Mouse (Mus musculus) kidney, postnatal 10 days (tissue): ENCODE measurements around the gene 1700086D15Rik.

ENCODE experiments used
- DNase-seq: peaks from one replicate; pipeline ENCODE4 v3.0.0; 2021; ENCODE audit warnings: mixed read lengths

1700086D15Rik gene

DNA sequence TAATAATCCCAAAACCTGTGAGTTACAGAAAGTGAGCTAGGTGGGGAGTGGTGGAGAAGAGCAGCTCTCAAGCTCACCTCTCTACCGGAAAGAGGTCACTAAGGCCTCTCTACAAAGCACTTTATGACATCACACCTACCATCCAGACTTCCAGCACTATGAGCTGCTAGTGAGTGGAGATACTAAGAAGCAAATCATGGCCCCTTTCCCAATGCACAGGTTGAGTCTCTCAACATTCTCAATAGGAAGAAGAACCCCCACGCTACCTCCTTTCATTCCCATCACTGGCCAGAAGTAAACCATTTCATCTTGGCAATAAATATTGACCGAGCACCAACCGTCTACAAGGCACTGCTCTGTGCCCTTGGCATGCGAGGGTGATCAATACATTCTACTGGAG lies at the start of gene 1700086D15Rik:
Gene 1700086D15Rik (minus strand): TSS at position 101 of the 400 bp plus-strand sequence.
- no peak for DNase-seq

- DNase-seq, result peak; percentile 8
These were observed 49.8 kb upstream of the 1700086D15Rik start for GRCm38 (mm10) chr11:65209441-65209840.

GRCm38 (mm10) chr11:65205306-65205705 lies 45.6 kb upstream of the 1700086D15Rik start:
- no peak for DNase-seq

- no peak for DNase-seq
These were observed 45.0 kb upstream of the 1700086D15Rik start for GRCm38 (mm10) chr11:65204651-65205050.

- DNase-seq, result no peak
These were observed 43.3 kb upstream of the 1700086D15Rik start for GRCm38 (mm10) chr11:65203020-65203419.

DNA sequence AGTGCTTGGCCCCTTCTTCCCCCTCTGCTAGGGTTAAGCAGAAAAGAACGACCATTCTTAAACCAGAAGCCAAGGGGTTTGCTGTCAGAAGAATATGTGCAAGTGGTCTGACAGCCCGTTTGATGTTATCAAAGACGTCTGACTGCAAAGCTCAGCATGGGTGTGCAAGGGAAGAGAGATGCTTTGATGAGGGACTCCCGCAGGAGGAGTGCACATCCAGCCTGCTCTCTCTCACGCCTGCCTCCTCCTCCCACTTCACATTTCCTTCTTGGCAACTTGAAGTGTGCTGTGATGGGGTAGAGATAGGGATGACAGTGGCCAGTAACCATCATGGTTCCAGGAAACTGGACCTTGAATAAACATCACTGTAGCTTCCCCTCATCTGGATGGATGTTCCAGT lies 42.5 kb upstream of the 1700086D15Rik start:
- no peak for DNase-seq

DNA sequence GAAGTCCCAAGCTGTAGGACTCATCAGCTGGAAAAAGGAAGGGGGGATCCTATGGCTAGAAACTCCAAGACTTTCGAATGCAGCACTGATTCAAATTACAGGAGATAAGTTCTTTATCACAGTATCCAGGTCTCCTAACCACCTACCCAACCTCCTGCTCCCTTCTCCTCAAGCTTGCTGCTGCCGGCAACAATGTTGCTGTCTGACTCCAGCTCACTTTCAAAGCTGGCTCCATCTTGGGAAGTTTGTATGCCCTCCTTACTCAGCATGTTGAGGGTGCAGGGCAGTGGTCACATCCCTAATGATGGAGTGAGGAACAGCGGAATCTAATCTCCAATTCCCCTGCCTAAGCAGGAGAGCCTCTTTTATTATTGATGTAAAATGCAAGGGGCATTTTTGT lies 38.3 kb upstream of the 1700086D15Rik start:
- no peak for DNase-seq

- DNase-seq, result peak; percentile 84
These were observed 37.6 kb upstream of the 1700086D15Rik start for GRCm38 (mm10) chr11:65197280-65197679.

- peak; percentile 64 for DNase-seq
These were observed 27.3 kb upstream of the 1700086D15Rik start for GRCm38 (mm10) chr11:65186974-65187373.

DNA sequence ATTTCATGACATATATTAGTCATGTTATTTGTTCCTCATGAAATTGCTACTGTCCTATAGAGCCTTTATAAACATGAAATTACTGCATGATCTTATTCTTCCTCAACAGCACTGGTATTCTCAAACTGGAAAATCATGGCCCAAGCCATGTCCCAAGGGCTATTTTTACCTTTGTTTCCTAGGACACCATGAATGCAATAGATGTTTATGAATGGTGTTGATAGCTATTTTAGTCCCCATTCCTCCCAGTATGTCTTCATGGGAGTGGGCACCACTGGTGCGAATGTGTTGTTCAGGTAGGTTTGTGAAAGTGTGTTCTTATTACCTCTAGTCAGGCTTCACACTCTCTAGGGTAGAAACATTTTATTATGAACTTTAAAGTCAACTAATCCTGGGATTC lies 25.4 kb upstream of the 1700086D15Rik start:
- DNase-seq, result no peak

- DNase-seq, result peak; percentile 50
These were observed 10.5 kb upstream of the 1700086D15Rik start for GRCm38 (mm10) chr11:65170121-65170750.

DNA sequence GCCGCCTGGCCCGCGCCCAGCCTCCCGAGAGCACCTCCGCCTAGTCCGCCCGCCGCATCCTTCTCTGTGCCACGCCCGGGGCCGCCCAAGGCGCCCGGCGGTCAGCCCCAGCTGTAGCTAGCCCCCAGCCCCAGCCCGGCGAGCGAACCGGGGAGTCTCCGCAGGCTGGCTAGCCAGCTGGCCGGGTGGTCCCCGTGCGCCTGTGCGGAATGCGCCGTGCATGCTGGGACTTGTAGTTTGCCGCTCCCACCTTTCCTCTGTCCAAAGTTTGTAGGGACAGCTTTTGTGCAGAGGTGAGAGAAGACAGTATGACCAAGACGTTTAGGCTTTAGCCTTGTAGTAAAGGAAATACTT lies 3.1 kb upstream of the 1700086D15Rik start, which contains the start of gene Arhgap44:
Gene Arhgap44 (minus strand): TSS at position 195 of the 354 bp plus-strand sequence.
- DNase-seq, result peak; percentile 84

- no peak for DNase-seq
These were observed 2.4 kb upstream of the 1700086D15Rik start for GRCm38 (mm10) chr11:65161881-65162766.

DNA sequence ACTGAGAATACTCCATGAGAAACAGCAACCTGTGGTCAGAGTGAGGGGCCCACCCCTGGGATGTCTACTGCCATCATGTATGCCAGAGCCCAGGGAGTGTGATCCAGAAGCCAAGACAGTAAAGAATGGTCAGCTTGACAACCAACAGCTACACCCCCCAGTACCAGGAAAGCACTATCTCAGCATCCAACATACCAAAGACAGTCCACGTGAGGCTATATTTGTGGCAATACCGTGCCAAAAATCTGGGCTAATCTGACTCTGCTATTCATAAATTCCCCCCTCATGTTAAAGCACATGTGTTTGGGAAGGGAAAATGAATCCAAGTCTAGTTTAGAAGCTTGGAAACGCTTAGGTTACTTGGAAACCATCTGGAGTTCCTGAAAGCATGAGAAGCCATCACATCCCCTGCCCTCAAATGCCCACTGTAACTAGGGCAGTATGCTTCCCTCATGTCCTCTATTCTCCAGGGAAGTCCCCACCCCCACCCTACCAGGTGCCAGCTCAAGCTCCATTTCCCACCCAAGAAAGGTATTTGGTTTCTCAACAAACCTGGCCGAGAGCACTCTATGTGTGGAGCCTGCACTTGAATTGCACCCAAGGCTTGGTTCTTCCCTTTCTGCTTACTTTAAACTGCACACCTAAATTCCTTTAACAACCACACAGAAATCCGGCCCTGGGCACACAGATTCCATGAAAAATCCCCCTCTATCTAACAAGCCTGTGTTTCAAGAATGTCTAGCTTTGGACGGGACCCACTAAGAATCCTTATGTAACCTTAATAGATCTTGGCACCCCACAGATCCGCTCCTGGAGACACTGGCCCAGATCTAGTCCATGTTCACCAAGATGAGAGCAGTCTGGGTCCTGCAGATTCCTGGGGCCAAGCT lies 1.5 kb upstream of the 1700086D15Rik start:
- no peak for DNase-seq

DNA sequence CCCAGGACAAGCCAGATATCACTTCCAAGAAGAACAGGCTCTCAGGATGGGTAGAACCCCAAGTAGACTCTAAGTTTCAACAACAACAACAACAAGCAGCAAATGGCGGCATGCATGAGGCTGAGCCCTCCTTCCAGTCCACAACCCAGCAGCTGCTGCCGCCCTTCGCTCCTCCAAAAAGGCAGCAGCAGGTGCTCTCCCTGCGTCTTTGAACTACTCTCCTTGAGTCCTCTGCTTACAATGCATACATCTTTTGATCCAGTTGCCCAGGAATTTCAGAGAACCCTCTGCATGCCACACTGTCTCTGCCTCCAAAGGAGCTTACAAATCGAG lies 1.1 kb downstream of the 1700086D15Rik start:
- DNase-seq, result no peak

GRCm38 (mm10) chr11:65157966-65158657 lies 1.6 kb downstream of the 1700086D15Rik start:
- DNase-seq, result no peak

DNA sequence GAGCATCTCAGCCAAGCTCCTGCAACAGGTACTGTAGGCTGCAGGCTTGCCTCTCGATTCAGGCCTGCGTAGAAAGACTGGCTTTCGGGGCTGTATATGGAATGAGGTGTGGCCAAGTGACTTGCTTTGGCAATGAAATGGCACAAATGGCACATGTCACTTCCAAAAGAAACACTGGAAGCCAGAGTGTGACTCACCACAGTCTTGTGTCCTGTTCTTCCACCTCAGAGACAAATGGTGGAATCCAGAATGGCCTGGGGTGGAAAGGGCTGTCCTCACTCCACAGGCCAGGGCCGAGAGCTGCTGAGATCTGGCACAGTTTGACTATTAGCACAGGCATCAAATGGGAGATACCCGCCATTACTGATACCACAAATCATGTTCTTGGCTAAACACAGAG lies 6.7 kb downstream of the 1700086D15Rik start:
- DNase-seq, result no peak

GRCm38 (mm10) chr11:65148441-65148840 lies 11.2 kb downstream of the 1700086D15Rik start:
- no peak for DNase-seq

DNA sequence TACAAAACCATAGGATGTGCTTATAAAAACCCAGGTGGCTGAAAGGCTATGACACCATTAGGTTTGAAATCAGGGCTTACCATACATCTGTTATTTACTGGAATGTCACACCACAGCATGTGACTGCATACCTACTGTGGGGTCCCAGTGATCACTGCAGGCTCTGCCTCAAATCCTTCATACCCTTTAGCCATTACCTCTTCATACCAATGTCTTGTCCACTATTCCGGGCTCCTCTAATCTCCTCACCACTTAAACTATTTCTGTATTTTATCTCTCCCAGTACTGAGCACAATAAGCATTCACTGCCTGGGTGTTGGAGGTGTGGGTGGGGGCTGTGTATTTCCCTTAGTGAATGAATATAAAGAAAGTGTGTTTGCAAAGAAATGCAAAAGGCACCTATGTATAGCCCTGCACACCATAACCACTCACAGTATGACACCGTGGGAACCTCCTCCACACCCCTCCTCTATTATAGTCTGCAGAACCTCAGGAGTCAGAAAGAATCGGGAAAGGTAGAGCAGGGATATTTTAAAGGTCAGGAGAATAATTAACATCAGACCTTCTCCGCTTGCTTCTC lies 16.8 kb downstream of the 1700086D15Rik start:
- no peak for DNase-seq

DNA sequence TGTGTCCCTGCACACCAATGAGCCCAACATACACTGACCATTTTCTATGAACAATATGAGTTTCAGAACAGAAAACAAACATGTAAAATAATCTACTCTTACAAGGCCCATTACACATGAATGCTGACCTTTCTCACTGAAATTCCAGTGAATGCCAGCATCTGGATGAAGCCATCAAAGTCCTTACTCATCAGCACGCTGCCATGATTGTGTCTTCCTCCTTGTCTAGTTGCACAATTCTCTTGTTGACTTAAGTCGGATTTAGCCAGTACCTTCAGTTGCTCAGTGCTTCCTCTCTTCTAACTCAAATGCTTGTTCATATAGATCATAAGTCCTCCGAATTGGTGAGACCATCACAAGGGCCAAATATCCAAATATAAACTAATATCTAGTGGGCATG lies 20.7 kb downstream of the 1700086D15Rik start:
- DNase-seq, result no peak

- DNase-seq, result no peak
These were observed 22.5 kb downstream of the 1700086D15Rik start for GRCm38 (mm10) chr11:65137145-65137652.

GRCm38 (mm10) chr11:65135251-65135739 lies 24.4 kb downstream of the 1700086D15Rik start:
- no peak for DNase-seq
